Mouse (Mus musculus): ENCODE measurements around the gene Olfr1000.
"Not testable (repeated sequence)": the region's sequence is repeated elsewhere in the genome, so short reads cannot be mapped to it uniquely, and the experiment has no call there.

Gene Olfr1000

DNA sequence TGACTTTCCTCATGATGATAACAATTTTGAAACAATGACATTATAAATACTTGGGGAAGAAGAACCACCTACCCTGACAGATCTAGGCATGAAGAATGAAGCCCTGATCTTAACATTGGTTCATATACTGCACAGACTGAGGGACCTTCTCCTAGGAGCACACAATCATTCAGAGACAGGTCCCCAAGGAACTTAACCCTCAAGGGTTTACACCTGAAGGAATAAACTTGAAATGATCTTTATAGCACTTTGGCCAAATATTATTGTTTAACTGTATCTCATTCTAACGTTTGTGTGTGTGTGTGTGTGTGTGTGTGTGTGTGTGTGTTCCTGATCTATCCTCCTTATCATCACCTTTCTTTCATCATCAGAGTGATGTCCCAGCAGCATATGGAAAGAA lies at the start of gene Olfr1000:
Olfr1000 (minus strand) TSS at position 101 of the 400 bp plus-strand sequence.
- no peak for DNase-seq (ENCODE audit: low read depth, low spot score)

DNA sequence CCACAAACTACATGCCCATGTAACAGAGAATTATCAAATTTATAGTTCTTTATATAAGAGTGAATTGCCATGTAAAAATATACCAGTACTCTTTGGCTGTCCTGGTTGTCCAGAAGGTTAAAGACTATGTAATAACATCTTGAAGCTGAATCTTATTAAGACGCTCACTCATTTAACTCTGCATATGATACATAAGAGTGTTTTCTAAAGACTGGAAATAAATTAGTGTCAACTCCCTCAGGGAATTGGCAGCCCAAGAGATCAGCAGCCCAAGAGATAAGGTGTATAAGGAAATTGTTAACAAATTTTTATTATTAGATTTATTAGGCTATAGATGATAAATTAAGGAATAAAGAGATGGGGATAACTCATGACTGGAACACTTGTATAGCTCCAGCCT lies 38.9 kb upstream of the Olfr1000 start, which contains the start of gene Olfr1002:
Olfr1002 (minus strand) TSS at position 101 of the 400 bp plus-strand sequence.
- no peak for DNase-seq (ENCODE audit: low read depth, low spot score)

DNA sequence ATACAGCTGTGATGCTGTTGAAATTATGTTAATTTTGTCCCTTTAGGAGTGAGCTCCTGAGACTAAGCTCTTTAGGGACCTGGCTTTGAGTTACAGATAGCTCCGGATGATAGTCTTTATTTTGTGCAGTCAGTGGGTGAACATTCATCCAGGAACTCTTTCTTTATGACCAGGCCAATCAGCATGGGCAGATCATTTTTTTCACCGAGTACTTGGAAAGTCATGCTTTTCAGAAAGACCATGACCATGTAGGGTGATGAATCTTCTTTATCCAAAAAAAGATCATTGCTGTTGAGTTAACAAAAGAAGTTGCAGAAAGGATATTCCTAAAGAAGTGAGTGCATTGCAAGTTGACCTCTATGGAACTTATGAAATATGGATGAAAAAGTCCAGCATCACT lies 23.1 kb downstream of the Olfr1000 start, which contains the start of gene Olfr998:
Olfr998 (plus strand) TSS at position 301 of the 400 bp plus-strand sequence.
- DNase-seq (ENCODE audit: low read depth, low spot score), result not testable (repeated sequence)

DNA sequence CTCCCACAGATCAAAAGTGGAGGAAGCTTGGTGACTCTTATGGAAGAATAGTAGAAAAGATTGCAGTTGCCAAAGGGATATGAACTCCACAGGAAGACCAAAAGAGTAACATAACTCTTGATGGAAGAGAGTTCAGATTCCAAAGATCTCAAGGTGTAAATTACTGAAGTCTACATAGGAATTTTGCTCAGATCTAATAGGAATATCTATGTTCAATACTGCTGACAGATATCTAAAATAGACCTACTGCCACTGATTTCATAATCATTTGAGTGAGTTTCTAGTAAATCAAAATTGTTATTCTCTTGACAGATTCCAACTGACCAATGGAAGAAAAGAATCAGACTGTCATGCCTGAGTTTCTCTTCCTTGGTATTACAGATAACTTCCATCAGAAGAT lies 32.8 kb downstream of the Olfr1000 start, which contains the start of gene Olfr996:
Olfr996 (plus strand) TSS at position 301 of the 400 bp plus-strand sequence.
- no peak for DNase-seq (ENCODE audit: low read depth, low spot score)

DNA sequence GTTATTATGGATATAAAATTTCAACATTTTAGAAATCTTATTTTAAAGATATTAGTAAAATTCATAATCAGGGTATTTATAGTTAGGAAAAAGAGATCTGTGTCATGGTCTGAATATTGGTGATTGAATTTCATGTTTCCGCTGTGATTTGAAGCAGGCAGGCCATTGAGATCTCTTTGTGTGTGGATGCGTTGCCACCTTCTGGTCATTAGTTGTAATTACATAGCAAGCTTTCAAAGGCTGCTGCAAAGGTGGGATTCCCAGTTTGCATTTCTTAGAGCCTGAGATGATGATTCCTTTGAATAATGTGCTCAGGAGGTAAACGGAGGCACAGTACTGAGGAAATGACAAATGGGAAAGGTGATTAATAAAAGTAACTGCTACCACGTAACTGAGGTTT lies 50.5 kb downstream of the Olfr1000 start:
- DNase-seq (ENCODE audit: low read depth, low spot score), result peak; percentile 10

DNA sequence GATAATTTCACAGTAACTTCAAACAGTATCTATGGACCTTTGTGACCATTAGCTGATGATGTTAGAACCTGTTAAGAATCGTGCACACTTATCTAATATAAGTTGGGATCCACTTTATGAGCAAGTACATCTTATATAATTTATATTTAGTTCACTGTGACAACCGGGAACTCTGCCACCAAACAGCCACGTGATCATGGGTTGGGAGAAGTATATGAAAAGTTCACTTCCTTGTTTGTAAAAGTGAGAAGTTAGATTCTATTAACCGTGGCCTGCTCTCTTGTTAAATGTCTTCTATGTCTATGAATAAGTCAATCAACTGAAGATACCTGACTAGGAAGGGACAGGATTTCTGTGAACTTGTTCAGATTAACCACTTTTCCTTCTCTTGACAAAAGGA lies 51.5 kb downstream of the Olfr1000 start:
- no peak for DNase-seq (ENCODE audit: low read depth, low spot score)
